Mouse (Mus musculus) heart, postnatal 0 days (tissue): ENCODE measurements around the gene Zfp82. TPM values are rescaled to one million over a fixed set of nuclear protein-coding genes. Genes with fewer than 3 reads are reported as not detected.

Experiments
- ATAC-seq: fragments of 200-750 bp; cut with Nextera tagmentation; 2 replicates; pipeline ENCODE4 v1.8.0; 2017; ENCODE audit warnings: low read depth, moderate number of reproducible peaks, moderate library complexity; ENCODE audit not compliant: insufficient read depth
- DNase-seq: peaks from one replicate; pipeline ENCODE4 v3.0.0-alpha.2; 2016; ENCODE audit warnings: low spot score
- H3K27ac ChIP-seq: fragments of 300-500 bp; sonication (generic); 2 replicates; pipeline ENCODE4 v1.5.1; 2014; ENCODE audit warnings: low read depth, mild to moderate bottlenecking
- H3K27me3 ChIP-seq: fragments of 300-500 bp; sonication (generic); 2 replicates; pipeline ENCODE4 v1.6.1; 2014; ENCODE audit warnings: low read length, mixed read lengths; ENCODE audit not compliant: control insufficient read depth, insufficient read depth
- H3K36me3 ChIP-seq: fragments of 300-500 bp; sonication (generic); replicated peaks from 2 replicates; pipeline ENCODE4 v1.6.1; 2014; ENCODE audit warnings: low read length, mixed read lengths; ENCODE audit not compliant: control insufficient read depth, insufficient read depth
- H3K4me1 ChIP-seq: fragments of 300-500 bp; sonication (generic); 2 replicates; pipeline ENCODE4 v1.6.1; 2014; ENCODE audit warnings: antibody characterized with exemption; ENCODE audit not compliant: control insufficient read depth, insufficient read depth
- H3K4me2 ChIP-seq: fragments of 300-500 bp; sonication (generic); 2 replicates; pipeline ENCODE4 v1.6.1; 2014; ENCODE audit warnings: low read depth, mild to moderate bottlenecking, low read length, moderate library complexity
- H3K4me3 ChIP-seq: fragments of 300-500 bp; sonication (generic); 2 replicates; pipeline ENCODE4 v1.5.1; 2014; ENCODE audit warnings: low read depth, low read length
- H3K9ac ChIP-seq: fragments of 300-500 bp; sonication (generic); replicated peaks from 2 replicates; pipeline ENCODE4 v1.6.1; 2014; ENCODE audit warnings: low read depth, low read length, mixed read lengths
- H3K9me3 ChIP-seq: fragments of 300-500 bp; sonication (generic); replicated peaks from 2 replicates; pipeline ENCODE4 v1.6.1; 2016; ENCODE audit warnings: low read length; ENCODE audit not compliant: control insufficient read depth
- CTCF ChIP-seq: IDR thresholded peaks from 2 replicates; pipeline ENCODE4 v1.5.1; 2016; ENCODE audit warnings: antibody characterized with exemption, control low read depth, low read depth
- EP300 ChIP-seq: IDR thresholded peaks from 2 replicates; pipeline ENCODE4 v1.6.1; 2016; ENCODE audit warnings: antibody characterized with exemption, low read depth
- WGBS: fragments of 180-500 bp; shearing (Covaris S2); extraction: QIAGEN DNeasy Blood & Tissue Kit; methylation state at CpG from one replicate; pipeline ENCODE4 v1.1.7; 2014; 5-methylcytosine and 5-hydroxymethylcytosine counted together
- polyA plus RNA-seq: library from polyadenylated mRNA; unstranded; fragments of >200 nt; fragmentation: Nextera tagmentation; extraction: Ambion mirVana; gene quantifications from 2 replicates; pipeline ENCODE4 v1.2.1, GENCODE M21; 2015
- total RNA-seq: library from RNA; depleted of rRNA; stranded (reverse); fragments of >200 nt; gene quantifications from 2 replicates; pipeline ENCODE4 v1.2.3, GENCODE M21; 2014; ENCODE audit warnings: low replicate concordance

The Zfp82 gene
- total and polyA plus RNA-seq, 2 experiments from 2014 or later, result 0.08 to 1.9 TPM

GRCm38 (mm10) chr7:30023800-30024199, 48.9 kb downstream of the Zfp82 start:
- no peak overlapping the region for H3K4me2 ChIP-seq
- no peak overlapping the region for H3K4me3 ChIP-seq
- H3K27ac ChIP-seq, result no peak overlapping the region
- no peak overlapping the region for H3K9ac ChIP-seq
- H3K9me3 ChIP-seq, result no peaks in the 10 kb centered on the region
- DNase-seq (no peak), ATAC-seq (no peak)
- H3K27me3 ChIP-seq, result no peaks in the 10 kb centered on the region
- WGBS, result 40% methylated on average over 8 of the region's 8 CpGs
- no peaks in the 10 kb centered on the region for H3K4me1 ChIP-seq
- TF ChIP-seq EP300 (no peak), CTCF (no peak)
- H3K36me3 ChIP-seq, result peaks cover 70% of the 10 kb centered on the region

GRCm38 (mm10) chr7:30023324-30023723, 49.4 kb downstream of the Zfp82 start:
- H3K9ac ChIP-seq, result no peak overlapping the region
- ATAC-seq (no peak), DNase-seq (no peak)
- peaks cover 74% of the 10 kb centered on the region for H3K36me3 ChIP-seq
- TF ChIP-seq EP300 (no peak), CTCF (no peak)
- H3K27ac ChIP-seq, result no peak overlapping the region
- 91% methylated on average over 9 of the region's 9 CpGs for WGBS
- no peak overlapping the region for H3K4me2 ChIP-seq
- H3K4me3 ChIP-seq, result no peak overlapping the region
- H3K27me3 ChIP-seq, result no peaks in the 10 kb centered on the region
- no peaks in the 10 kb centered on the region for H3K9me3 ChIP-seq
- no peaks in the 10 kb centered on the region for H3K4me1 ChIP-seq

- H3K9me3 ChIP-seq, result no peaks in the 10 kb centered on the region
Observed at GRCm38 (mm10) chr7:30019543-30019942, 53.2 kb downstream of the Zfp82 start.

GRCm38 (mm10) chr7:30017226-30017625, 55.5 kb downstream of the Zfp82 start:
- no peak overlapping the region for H3K4me2 ChIP-seq
- no peaks in the 10 kb centered on the region for H3K27me3 ChIP-seq
- no peak overlapping the region for H3K9ac ChIP-seq
- H3K27ac ChIP-seq, result no peak overlapping the region
- H3K4me3 ChIP-seq, result no peak overlapping the region
- DNase-seq (no peak), ATAC-seq (no peak)
- WGBS, result 94% methylated on average over 6 of the region's 6 CpGs
- H3K9me3 ChIP-seq, result no peaks in the 10 kb centered on the region
- TF ChIP-seq EP300 (no peak), CTCF (no peak)
- H3K4me1 ChIP-seq, result no peaks in the 10 kb centered on the region
- H3K36me3 ChIP-seq, result peaks cover 80% of the 10 kb centered on the region

More at GRCm38 (mm10) chr7:30019543-30019942, 53.2 kb downstream of the Zfp82 start:
- Histone ChIP-seq H3K27me3 (no peaks in the 10 kb centered on the region), H3K4me2 (no peak overlapping the region), H3K4me3 (no peak overlapping the region), H3K27ac (no peak overlapping the region), H3K4me1 (no peaks in the 10 kb centered on the region), H3K9ac (no peak overlapping the region), H3K36me3 (peaks cover 86% of the 10 kb centered on the region)
- DNase-seq, result no peak
- TF ChIP-seq EP300, result no peak
- 76% methylated on average over 2 of the region's 2 CpGs for WGBS
- ATAC-seq, result no peak

GRCm38 (mm10) chr7:30012956-30013363, 59.7 kb downstream of the Zfp82 start:
- WGBS, result 62% methylated on average over 4 of the region's 4 CpGs
- DNase-seq (peak; percentile 66), ATAC-seq (peak; percentile 28; the same call in 1 of the 2 replicates)
- no peaks in the 10 kb centered on the region for H3K9me3 ChIP-seq
- H3K4me2 ChIP-seq, result no peak overlapping the region
- H3K4me3 ChIP-seq, result no peak overlapping the region
- H3K4me1 ChIP-seq, result peaks cover 5% of the 10 kb centered on the region; the same call in 1 of the 2 replicates
- H3K9ac ChIP-seq, result no peak overlapping the region
- no peak overlapping the region for H3K27ac ChIP-seq
- no peaks in the 10 kb centered on the region for H3K27me3 ChIP-seq
- peaks cover 83% of the 10 kb centered on the region for H3K36me3 ChIP-seq
- peak; percentile 75 for TF ChIP-seq CTCF
- no peak for TF ChIP-seq EP300

- H3K4me3 ChIP-seq, result no peak overlapping the region
- ATAC-seq (no peak), DNase-seq (no peak)
- H3K9me3 ChIP-seq, result no peaks in the 10 kb centered on the region
- no peak for TF ChIP-seq EP300
- TF ChIP-seq CTCF, result no peak
- peaks cover 81% of the 10 kb centered on the region for H3K36me3 ChIP-seq
- peaks cover 5% of the 10 kb centered on the region; the same call in 1 of the 2 replicates for H3K4me1 ChIP-seq
- H3K27ac ChIP-seq, result peak overlapping the region; percentile 81
- 85% methylated on average over 10 of the region's 10 CpGs for WGBS
- no peaks in the 10 kb centered on the region for H3K27me3 ChIP-seq
- H3K4me2 ChIP-seq, result no peak overlapping the region
- H3K9ac ChIP-seq, result no peak overlapping the region; the same call in 1 of the 2 replicates
Observed at GRCm38 (mm10) chr7:30010551-30011195, 62.0 kb downstream of the Zfp82 start.
